Comparison of ENCODE assay signal across 22 mouse cellular contexts in the genomic region with DNA sequence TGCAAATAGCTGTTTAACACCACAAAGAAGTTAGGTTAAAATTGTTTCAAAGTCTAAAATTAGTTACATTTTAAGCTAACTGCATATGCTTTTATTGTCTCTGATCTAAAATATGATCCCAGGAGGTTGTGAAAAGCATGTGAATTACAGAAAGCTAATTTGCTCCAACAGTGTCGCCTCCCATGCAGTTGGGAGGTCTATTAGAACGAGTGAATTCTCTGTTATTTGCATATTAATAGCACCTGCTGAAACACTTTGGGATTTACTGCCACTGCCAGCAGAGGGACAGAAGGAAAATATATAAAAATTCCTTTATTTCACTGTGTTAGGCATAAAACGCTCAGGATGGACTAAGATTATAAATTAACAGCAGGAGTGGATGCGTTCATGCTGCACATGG.
DNase-seq lines count a peak whose midpoint lies in the region; ATAC-seq and TF ChIP-seq lines count a peak whose summit lies in the region.
"Had no signal": no experiment of that assay in that cellular context is flagged by ENCODE, and none has a peak within 500 bp of the region (broad histone marks: within the 10 kb centered on the region; RNA-seq: fewer than 3 reads in every experiment).

No protein-coding gene starts in this region.

- no peak overlapping the region for H3K4me3 ChIP-seq in forebrain, embryonic 13.5 days
- no peak overlapping the region for H3K4me3 ChIP-seq in forebrain, embryonic 12.5 days (replicated peaks)
- H3K4me3 ChIP-seq in hindbrain, postnatal 0 days (ENCODE audit: low read length): no peak overlapping the region
- no peak overlapping the region for H3K4me3 ChIP-seq in hindbrain, embryonic 11.5 days (ENCODE audit: low read depth, low read length)
- no peak overlapping the region for H3K4me3 ChIP-seq in midbrain, embryonic 14.5 days (replicated peaks; ENCODE audit: low read depth, low read length)
- H3K4me3 ChIP-seq in midbrain, embryonic 15.5 days: no peak overlapping the region
- H3K4me3 ChIP-seq: embryonic facial prominence, embryonic 13.5 days; heart, embryonic 15.5 days had no signal

- no peaks in the 10 kb centered on the region for H3K36me3 ChIP-seq in forebrain, embryonic 13.5 days (ENCODE audit: poor library complexity, severe bottlenecking)
- H3K36me3 ChIP-seq in forebrain, embryonic 12.5 days (replicated peaks): no peaks in the 10 kb centered on the region
- H3K36me3 ChIP-seq in hindbrain, postnatal 0 days (ENCODE audit: insufficient read depth, low read length): no peaks in the 10 kb centered on the region
- no peaks in the 10 kb centered on the region for H3K36me3 ChIP-seq in hindbrain, embryonic 11.5 days (ENCODE audit: control insufficient read depth, insufficient read depth, low read length)
- no peaks in the 10 kb centered on the region for H3K36me3 ChIP-seq in midbrain, embryonic 14.5 days (ENCODE audit: control insufficient read depth, insufficient read depth, low read length)
- H3K36me3 ChIP-seq in midbrain, embryonic 15.5 days (replicated peaks): no peaks in the 10 kb centered on the region
- H3K36me3 ChIP-seq: embryonic facial prominence, embryonic 13.5 days; G1E; heart, embryonic 15.5 days had no signal

- ATAC-seq in forebrain, embryonic 13.5 days: peak; percentile 50; the same call in 1 of the 2 replicates
- ATAC-seq in forebrain, embryonic 12.5 days (ENCODE audit: low FRiP score): no peak
- no peak for ATAC-seq in hindbrain, postnatal 0 days
- ATAC-seq in hindbrain, embryonic 11.5 days (ENCODE audit: low FRiP score): no peak
- no peak for ATAC-seq in midbrain, embryonic 14.5 days (ENCODE audit: low FRiP score, low TSS enrichment)
- ATAC-seq in midbrain, embryonic 15.5 days (replicated peaks): no peak
- ATAC-seq: CD4-positive, CD25-positive, alpha-beta regulatory T cell, adult 4 months; hindbrain, embryonic 16.5 days had no signal

- H3K27ac ChIP-seq in forebrain, embryonic 13.5 days: no peak overlapping the region
- H3K27ac ChIP-seq in forebrain, embryonic 12.5 days: no peak overlapping the region
- no peak overlapping the region for H3K27ac ChIP-seq in hindbrain, postnatal 0 days
- H3K27ac ChIP-seq in hindbrain, embryonic 11.5 days (ENCODE audit: low read depth, low read length): no peak overlapping the region
- H3K27ac ChIP-seq in midbrain, embryonic 14.5 days (replicated peaks; ENCODE audit: low read depth, low read length): no peak overlapping the region
- no peak overlapping the region for H3K27ac ChIP-seq in midbrain, embryonic 15.5 days
- H3K27ac ChIP-seq: embryonic facial prominence, embryonic 13.5 days; heart, embryonic 15.5 days had no signal

- DNase-seq in hindbrain, postnatal 0 days (ENCODE audit: low spot score): no peak
- DNase-seq in hindbrain, embryonic 11.5 days (ENCODE audit: low spot score): no peak
- peak; percentile 4 for DNase-seq in midbrain, embryonic 14.5 days
- DNase-seq in brain, embryonic 14.5 days (ENCODE audit: low read depth): peak; percentile 54
- no peak for DNase-seq in heart, adult 9 months (ENCODE audit: low spot score in 2 of 2)
- DNase-seq: adrenal gland, postnatal 10 days; B cell, adult 2 months; cerebellum, adult 11-12 months; cerebellum, adult 9-10 months; cerebellum, postnatal 25 days; gastrocnemius, postnatal 10 days; heart, adult 18-20 months; heart, postnatal 14 days had no signal

- H3K27me3 ChIP-seq in forebrain, embryonic 13.5 days: no peaks in the 10 kb centered on the region
- H3K27me3 ChIP-seq in forebrain, embryonic 12.5 days: no peaks in the 10 kb centered on the region
- no peaks in the 10 kb centered on the region for H3K27me3 ChIP-seq in hindbrain, postnatal 0 days (ENCODE audit: insufficient read depth, low read length)
- no peaks in the 10 kb centered on the region for H3K27me3 ChIP-seq in hindbrain, embryonic 11.5 days (ENCODE audit: control insufficient read depth, insufficient read depth, low read length)
- no peaks in the 10 kb centered on the region for H3K27me3 ChIP-seq in midbrain, embryonic 14.5 days (ENCODE audit: control insufficient read depth, insufficient read depth, low read length)
- H3K27me3 ChIP-seq in midbrain, embryonic 15.5 days (replicated peaks): no peaks in the 10 kb centered on the region
- H3K27me3 ChIP-seq: embryonic facial prominence, embryonic 13.5 days; heart, embryonic 15.5 days had no signal

- H3K4me2 ChIP-seq in forebrain, embryonic 13.5 days: no peak overlapping the region
- no peak overlapping the region for H3K4me2 ChIP-seq in forebrain, embryonic 12.5 days
- no peak overlapping the region for H3K4me2 ChIP-seq in hindbrain, postnatal 0 days (ENCODE audit: low read depth, low read length)
- H3K4me2 ChIP-seq in hindbrain, embryonic 11.5 days (replicated peaks; ENCODE audit: low read depth, low read length): no peak overlapping the region
- no peak overlapping the region for H3K4me2 ChIP-seq in midbrain, embryonic 14.5 days (ENCODE audit: low read length)
- H3K4me2 ChIP-seq in midbrain, embryonic 15.5 days: no peak overlapping the region
- H3K4me2 ChIP-seq: embryonic facial prominence, embryonic 13.5 days; heart, embryonic 11.5 days; heart, embryonic 15.5 days had no signal

- no peak for TF ChIP-seq POLR2A in brain, embryonic 14.5 days (IDR thresholded peaks at IDR 0.05; ENCODE audit: borderline replicate concordance, extremely low read depth, insufficient read depth, insufficient read length, poor library complexity, severe bottlenecking)

- H3K9me3 ChIP-seq in forebrain, embryonic 13.5 days (replicated peaks): no peaks in the 10 kb centered on the region
- H3K9me3 ChIP-seq in forebrain, embryonic 12.5 days: 0 out of 2 replicates have a peak, but pooled peaks cover 4% of the 10 kb centered on the region
- no peaks in the 10 kb centered on the region for H3K9me3 ChIP-seq in hindbrain, postnatal 0 days (ENCODE audit: low read length)
- H3K9me3 ChIP-seq in hindbrain, embryonic 11.5 days (ENCODE audit: control insufficient read depth, low read length): no peaks in the 10 kb centered on the region; the same call in 1 of the 2 replicates
- peaks cover 3% of the 10 kb centered on the region; the same call in 1 of the 2 replicates for H3K9me3 ChIP-seq in midbrain, embryonic 14.5 days (ENCODE audit: control insufficient read depth, low read length)
- H3K9me3 ChIP-seq in midbrain, embryonic 15.5 days: no peaks in the 10 kb centered on the region
- H3K9me3 ChIP-seq: embryonic facial prominence, embryonic 13.5 days; G1E; heart, embryonic 15.5 days had no signal

- no peak overlapping the region for H3K9ac ChIP-seq in forebrain, embryonic 13.5 days
- H3K9ac ChIP-seq in forebrain, embryonic 12.5 days: no peak overlapping the region
- no peak overlapping the region for H3K9ac ChIP-seq in hindbrain, postnatal 0 days (replicated peaks; ENCODE audit: low read length)
- no peak overlapping the region for H3K9ac ChIP-seq in hindbrain, embryonic 11.5 days (ENCODE audit: low read depth, low read length)
- H3K9ac ChIP-seq in midbrain, embryonic 14.5 days (replicated peaks; ENCODE audit: low read length): no peak overlapping the region
- H3K9ac ChIP-seq in midbrain, embryonic 15.5 days: no peak overlapping the region
- H3K9ac ChIP-seq: embryonic facial prominence, embryonic 13.5 days; heart, embryonic 15.5 days had no signal

- 11% methylated on average over 4 of the region's 4 CpGs for WGBS in forebrain, embryonic 13.5 days
- 19% methylated on average over 4 of the region's 4 CpGs for WGBS in forebrain, embryonic 12.5 days
- 21% methylated on average over 4 of the region's 4 CpGs for WGBS in hindbrain, postnatal 0 days
- WGBS in hindbrain, embryonic 11.5 days: 34% methylated on average over 4 of the region's 4 CpGs
- WGBS in midbrain, embryonic 14.5 days: 20% methylated on average over 4 of the region's 4 CpGs
- WGBS in midbrain, embryonic 15.5 days: 21% methylated on average over 4 of the region's 4 CpGs

- H3K4me1 ChIP-seq in forebrain, embryonic 13.5 days: peaks cover 8% of the 10 kb centered on the region
- peaks cover 4% of the 10 kb centered on the region for H3K4me1 ChIP-seq in forebrain, embryonic 12.5 days
- no peaks in the 10 kb centered on the region for H3K4me1 ChIP-seq in hindbrain, postnatal 0 days (ENCODE audit: insufficient read depth, low read length)
- H3K4me1 ChIP-seq in hindbrain, embryonic 11.5 days (replicated peaks; ENCODE audit: control insufficient read depth, insufficient read depth, low read length): no peaks in the 10 kb centered on the region
- no peaks in the 10 kb centered on the region for H3K4me1 ChIP-seq in midbrain, embryonic 14.5 days (ENCODE audit: control insufficient read depth, insufficient read depth, low read length)
- peaks cover 4% of the 10 kb centered on the region; the same call in 1 of the 2 replicates for H3K4me1 ChIP-seq in midbrain, embryonic 15.5 days
- H3K4me1 ChIP-seq: embryonic facial prominence, embryonic 13.5 days; heart, embryonic 15.5 days had no signal

- 0 out of 2 replicates have a peak, but pooled peaks have one; percentile 6 for TF ChIP-seq CTCF in hindbrain, postnatal 0 days (IDR thresholded peaks at IDR 0.05; ENCODE audit: low read depth)
- no peak for TF ChIP-seq CTCF in brain, embryonic 14.5 days (IDR thresholded peaks at IDR 0.05; ENCODE audit: borderline replicate concordance, extremely low read depth, insufficient read depth, insufficient read length)

Comparison
In these comparisons a context has a peak if more than half of its experiments do, and no peak if none do; other contexts are left out.
1. DNase-seq: peak in midbrain, embryonic 14.5 days (single experiment) and brain, embryonic 14.5 days (single experiment); none in hindbrain, postnatal 0 days (single experiment), hindbrain, embryonic 11.5 days (single experiment) and heart, adult 9 months (0 of 2).